Mouse (Mus musculus): ENCODE data around the gene Prkd2. TPM values are rescaled to one million over a fixed set of nuclear protein-coding genes. Genes with fewer than 3 reads are reported as not detected.

Prkd2 gene
- polyA plus RNA-seq, 1 experiment from 2014 or later: 15.7 TPM

DNA sequence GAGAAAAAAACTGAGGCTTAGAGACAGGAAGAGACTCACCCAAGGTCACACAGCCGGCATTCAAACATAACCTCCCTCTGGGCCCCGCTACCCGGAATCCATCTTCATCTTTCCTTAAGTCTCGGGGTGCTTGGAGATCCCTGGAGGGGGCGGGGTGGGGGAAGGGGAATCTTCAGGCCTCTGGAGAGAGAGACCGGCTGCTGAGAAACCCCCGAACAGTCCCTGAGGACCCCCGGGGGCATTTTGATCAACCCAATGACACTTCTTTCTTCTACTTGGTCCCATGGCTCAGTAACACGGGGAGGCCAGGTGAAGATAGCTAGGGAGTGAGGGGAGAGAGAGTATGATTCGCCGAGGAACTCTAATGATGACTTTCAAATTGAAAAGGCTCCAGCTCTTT is 33.3 kb downstream of the Prkd2 start:
- no peaks in the 10 kb centered on the region for H3K9me3 ChIP-seq (ENCODE audit: control insufficient read depth, low read length)
- H3K9ac ChIP-seq (ENCODE audit: low read depth, low read length): peak overlapping the region; percentile 86; the same call in 1 of the 2 replicates
- H3K4me1 ChIP-seq (ENCODE audit: control insufficient read depth, insufficient read depth, low read length): peaks cover 6% of the 10 kb centered on the region
- peak overlapping the region; percentile 74 for H3K4me3 ChIP-seq (ENCODE audit: low read length)
- peak overlapping the region; percentile 63; the same call in 1 of the 2 replicates for H3K27ac ChIP-seq (ENCODE audit: low read depth, low read length)
- H3K36me3 ChIP-seq (ENCODE audit: control insufficient read depth, insufficient read depth, low read length): no peaks in the 10 kb centered on the region
- no peak for ATAC-seq (ENCODE audit: low FRiP score, low TSS enrichment)
- H3K4me2 ChIP-seq (replicated peaks; ENCODE audit: low read depth, low read length): peak overlapping the region; percentile 83
- 7% methylated on average over 11 of the region's 11 CpGs for WGBS
- no peaks in the 10 kb centered on the region for H3K27me3 ChIP-seq (ENCODE audit: control insufficient read depth, insufficient read depth, low read length)

DNA sequence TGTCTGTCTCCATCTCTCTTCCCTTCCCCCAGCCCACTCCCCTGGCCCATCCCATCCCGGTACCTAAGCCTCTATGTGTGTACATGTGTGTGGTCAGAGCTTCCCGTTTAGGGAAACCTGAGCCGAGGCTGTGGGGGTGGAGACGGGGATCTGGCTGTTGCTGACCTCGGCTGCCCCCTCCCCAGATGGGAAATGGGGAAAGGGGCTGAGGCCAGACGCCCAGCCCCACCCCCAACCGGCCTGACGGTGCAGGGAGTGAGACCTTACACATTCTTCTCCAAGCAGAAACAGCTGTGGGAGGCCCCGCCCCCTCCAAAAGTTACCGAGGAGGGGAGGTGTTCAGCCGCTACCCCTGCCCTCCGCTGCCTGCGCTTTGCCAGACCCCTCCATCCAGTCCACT is 33.9 kb downstream of the Prkd2 start:
- Histone ChIP-seq H3K4me2 (replicated peaks; ENCODE audit: low read depth, low read length) (peak overlapping the region; percentile 83), H3K4me1 (ENCODE audit: control insufficient read depth, insufficient read depth, low read length) (peaks cover 6% of the 10 kb centered on the region), H3K27me3 (ENCODE audit: control insufficient read depth, insufficient read depth, low read length) (no peaks in the 10 kb centered on the region), H3K4me3 (ENCODE audit: low read length) (peak overlapping the region; percentile 74), H3K9me3 (ENCODE audit: control insufficient read depth, low read length) (no peaks in the 10 kb centered on the region), H3K9ac (ENCODE audit: low read depth, low read length) (peak overlapping the region; percentile 86; the same call in 1 of the 2 replicates), H3K27ac (ENCODE audit: low read depth, low read length) (peak overlapping the region; percentile 63; the same call in 1 of the 2 replicates), H3K36me3 (ENCODE audit: control insufficient read depth, insufficient read depth, low read length) (no peaks in the 10 kb centered on the region)
- WGBS: 6% methylated on average over 13 of the region's 13 CpGs
- ATAC-seq (ENCODE audit: low FRiP score, low TSS enrichment): 0 out of 2 replicates have a peak, but pooled peaks have one; percentile 3

DNA sequence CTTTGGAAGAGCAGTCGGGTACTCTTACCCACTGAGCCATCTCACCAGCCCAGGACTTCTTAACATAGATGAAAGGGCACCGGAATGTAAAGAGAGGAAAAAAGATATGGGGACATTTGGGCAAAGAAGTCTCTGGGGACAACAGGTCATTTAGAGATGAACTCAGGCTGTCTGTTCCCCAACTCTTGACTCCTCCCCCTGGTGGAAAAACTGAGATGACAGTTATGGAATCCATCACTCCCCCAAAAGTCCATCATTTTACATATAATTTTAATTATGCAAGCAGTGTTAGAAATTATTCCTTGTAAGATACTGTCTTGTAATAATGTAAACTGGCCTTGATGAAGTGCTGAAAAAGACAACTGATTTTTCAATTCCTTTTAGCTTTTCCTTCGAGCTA is 35.0 kb downstream of the Prkd2 start:
- Histone ChIP-seq H3K4me2 (replicated peaks; ENCODE audit: low read depth, low read length) (no peak overlapping the region), H3K36me3 (ENCODE audit: control insufficient read depth, insufficient read depth, low read length) (no peaks in the 10 kb centered on the region), H3K9me3 (ENCODE audit: control insufficient read depth, low read length) (no peaks in the 10 kb centered on the region), H3K27ac (ENCODE audit: low read depth, low read length) (no peak overlapping the region), H3K9ac (ENCODE audit: low read depth, low read length) (no peak overlapping the region), H3K27me3 (ENCODE audit: control insufficient read depth, insufficient read depth, low read length) (no peaks in the 10 kb centered on the region), H3K4me3 (ENCODE audit: low read length) (no peak overlapping the region), H3K4me1 (ENCODE audit: control insufficient read depth, insufficient read depth, low read length) (peaks cover 6% of the 10 kb centered on the region)
- 88% methylated on average over 3 of the region's 3 CpGs for whole genome bisulfite sequencing
- ATAC-seq (ENCODE audit: low FRiP score, low TSS enrichment): no peak

DNA sequence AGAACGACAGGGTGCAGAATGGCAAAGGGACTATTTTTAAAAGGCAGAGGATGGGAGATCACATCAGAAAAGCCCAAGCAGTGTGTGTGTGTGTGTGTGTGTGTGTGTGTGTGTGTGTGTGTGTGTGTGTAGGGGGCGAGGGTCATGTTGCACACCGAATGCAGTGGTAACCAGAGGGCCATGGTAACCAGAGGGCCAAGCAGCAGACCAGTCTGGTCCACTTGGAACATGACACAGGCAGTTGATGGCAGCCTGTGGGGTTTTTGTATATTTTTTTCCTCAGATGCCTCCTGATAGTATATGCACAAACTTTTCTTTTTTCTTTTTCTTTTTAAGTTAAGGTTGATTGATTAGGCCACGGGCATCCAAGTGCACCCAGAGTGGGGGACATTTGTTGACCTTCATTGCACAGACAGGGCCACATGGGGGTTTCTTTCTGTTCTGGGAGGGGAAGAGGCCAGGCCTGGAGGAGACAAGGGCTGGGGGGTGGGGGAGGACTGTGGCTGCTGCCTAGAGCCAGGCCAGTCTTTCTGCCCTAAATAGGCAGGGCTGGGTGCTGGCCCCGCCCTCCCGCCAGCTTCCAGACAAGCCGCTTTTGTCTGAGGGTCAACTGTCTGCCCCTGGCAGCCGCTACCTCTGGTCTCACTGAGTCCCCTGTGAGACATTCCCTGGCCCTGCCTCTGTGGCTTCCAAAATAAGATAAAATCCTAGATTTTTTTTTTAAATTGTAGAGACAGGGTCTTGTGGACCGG is 37.3 kb downstream of the Prkd2 start:
- Histone ChIP-seq H3K9ac (ENCODE audit: low read depth, low read length) (no peak overlapping the region), H3K27me3 (ENCODE audit: control insufficient read depth, insufficient read depth, low read length) (peaks cover under 1% of the 10 kb centered on the region; the same call in 1 of the 2 replicates), H3K4me3 (ENCODE audit: low read length) (no peak overlapping the region), H3K9me3 (ENCODE audit: control insufficient read depth, low read length) (peaks cover under 1% of the 10 kb centered on the region; the same call in 1 of the 2 replicates), H3K4me1 (ENCODE audit: control insufficient read depth, insufficient read depth, low read length) (peaks cover 6% of the 10 kb centered on the region), H3K36me3 (ENCODE audit: control insufficient read depth, insufficient read depth, low read length) (peaks cover 9% of the 10 kb centered on the region; the same call in 1 of the 2 replicates), H3K27ac (ENCODE audit: low read depth, low read length) (peak overlapping the region; percentile 38; the same call in 1 of the 2 replicates), H3K4me2 (replicated peaks; ENCODE audit: low read depth, low read length) (no peak overlapping the region)
- 28% methylated on average over 9 of the region's 9 CpGs for WGBS
- 0 out of 2 replicates have a peak, but pooled peaks have one; percentile 10 for ATAC-seq (ENCODE audit: low FRiP score, low TSS enrichment)

DNA sequence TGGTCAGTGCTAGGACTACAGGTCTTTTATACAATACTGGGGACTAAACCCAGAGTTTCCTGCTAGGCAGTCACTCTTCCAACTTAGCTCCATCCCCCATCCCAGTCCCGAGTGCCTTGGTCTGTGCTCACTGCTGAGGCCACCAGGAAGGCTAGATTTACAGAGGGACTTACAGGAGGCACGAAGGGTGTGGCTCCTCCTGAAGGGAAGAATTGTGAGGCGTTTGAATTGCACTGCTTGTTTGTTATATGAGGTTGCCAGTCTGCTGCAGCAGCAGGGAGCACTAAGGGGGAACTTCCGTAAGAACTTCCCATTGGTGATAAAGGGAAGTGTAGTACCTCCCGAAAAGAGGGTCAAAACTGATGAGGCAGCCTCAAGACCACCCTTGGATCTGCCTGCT is 37.9 kb downstream of the Prkd2 start:
- Histone ChIP-seq H3K36me3 (ENCODE audit: control insufficient read depth, insufficient read depth, low read length) (peaks cover 15% of the 10 kb centered on the region; the same call in 1 of the 2 replicates), H3K4me2 (replicated peaks; ENCODE audit: low read depth, low read length) (no peak overlapping the region), H3K9ac (ENCODE audit: low read depth, low read length) (no peak overlapping the region), H3K27ac (ENCODE audit: low read depth, low read length) (no peak overlapping the region), H3K27me3 (ENCODE audit: control insufficient read depth, insufficient read depth, low read length) (peaks cover 6% of the 10 kb centered on the region; the same call in 1 of the 2 replicates), H3K9me3 (ENCODE audit: control insufficient read depth, low read length) (peaks cover 7% of the 10 kb centered on the region), H3K4me1 (ENCODE audit: control insufficient read depth, insufficient read depth, low read length) (peaks cover 6% of the 10 kb centered on the region), H3K4me3 (ENCODE audit: low read length) (no peak overlapping the region)
- 30% methylated on average over 5 of the region's 5 CpGs for WGBS
- ATAC-seq (ENCODE audit: low FRiP score, low TSS enrichment): no peak

DNA sequence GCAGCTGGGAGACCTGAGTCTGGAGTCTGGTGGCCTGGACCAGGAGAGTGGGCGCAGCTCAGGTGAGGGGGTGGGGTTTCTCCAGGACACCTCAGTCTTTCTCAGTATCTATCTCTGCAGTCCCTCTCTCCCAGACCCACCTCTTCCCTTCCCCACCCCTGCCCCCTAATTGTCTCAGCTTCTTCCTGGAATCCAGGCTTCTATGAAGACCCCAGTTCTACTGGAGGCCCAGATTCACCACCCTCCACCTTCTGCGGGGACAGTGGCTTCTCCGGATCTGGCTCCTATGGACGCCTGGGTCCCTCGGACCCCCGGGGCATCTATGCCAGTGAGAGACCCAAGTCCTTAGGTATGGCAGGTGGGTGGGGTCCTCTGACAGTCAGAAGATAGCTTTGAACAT is 40.5 kb downstream of the Prkd2 start:
- Histone ChIP-seq H3K4me2 (replicated peaks; ENCODE audit: low read depth, low read length) (no peak overlapping the region), H3K4me1 (ENCODE audit: control insufficient read depth, insufficient read depth, low read length) (peaks cover 6% of the 10 kb centered on the region), H3K27me3 (ENCODE audit: control insufficient read depth, insufficient read depth, low read length) (peaks cover 10% of the 10 kb centered on the region), H3K4me3 (ENCODE audit: low read length) (no peak overlapping the region), H3K36me3 (ENCODE audit: control insufficient read depth, insufficient read depth, low read length) (peaks cover 24% of the 10 kb centered on the region), H3K27ac (ENCODE audit: low read depth, low read length) (no peak overlapping the region), H3K9me3 (ENCODE audit: control insufficient read depth, low read length) (peaks cover 13% of the 10 kb centered on the region), H3K9ac (ENCODE audit: low read depth, low read length) (no peak overlapping the region)
- no peak for ATAC-seq (ENCODE audit: low FRiP score, low TSS enrichment)
- WGBS: 95% methylated on average over 6 of the region's 6 CpGs

DNA sequence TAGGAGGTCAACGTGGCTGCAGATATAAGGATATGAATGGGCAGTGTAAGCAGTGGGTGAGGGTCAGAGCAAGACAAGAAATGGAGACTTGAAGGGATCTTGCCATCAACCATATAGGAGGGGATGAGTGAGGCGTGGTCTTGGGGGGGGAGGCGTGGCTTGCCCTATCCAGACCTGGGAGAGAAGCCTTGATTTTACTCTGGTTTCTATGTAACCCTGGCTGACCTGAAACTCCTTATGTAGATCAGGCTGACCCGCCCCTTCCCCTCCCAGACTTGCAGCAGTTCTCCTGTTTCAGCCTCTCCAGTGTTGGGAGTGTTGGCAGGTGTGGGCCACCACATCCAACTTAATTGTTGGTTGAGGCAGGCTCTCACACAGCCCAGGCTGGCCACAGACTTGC is 41.6 kb downstream of the Prkd2 start:
- Histone ChIP-seq H3K27ac (ENCODE audit: low read depth, low read length) (no peak overlapping the region), H3K36me3 (ENCODE audit: control insufficient read depth, insufficient read depth, low read length) (peaks cover 24% of the 10 kb centered on the region)
- WGBS: 68% methylated on average over 4 of the region's 4 CpGs

DNA sequence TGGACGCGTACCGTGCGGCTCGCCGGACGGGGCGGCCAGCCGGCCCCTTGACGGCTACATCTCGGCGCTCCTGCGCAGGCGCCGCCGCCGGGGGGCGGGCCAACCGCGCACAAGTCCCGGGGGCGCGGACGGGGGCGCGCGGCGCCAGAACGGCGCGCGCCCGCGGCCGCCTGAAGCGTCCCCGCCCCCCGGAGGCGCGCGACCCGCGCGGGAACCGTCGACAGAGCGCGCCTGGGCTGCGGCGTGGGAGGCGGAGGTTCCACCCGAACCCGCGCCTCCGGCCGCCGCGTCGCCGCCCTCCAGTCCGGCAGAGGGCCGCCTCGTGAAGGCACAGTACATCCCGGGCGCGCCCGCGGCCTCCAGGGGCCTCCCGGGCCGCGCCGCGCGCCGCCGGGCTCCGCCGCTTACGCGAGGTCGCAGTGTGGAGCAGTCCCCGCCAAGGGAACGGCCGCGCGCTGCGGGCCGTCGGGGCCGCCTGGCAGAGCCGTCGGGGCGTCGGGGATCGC is 42.6 kb downstream of the Prkd2 start:
- ATAC-seq (ENCODE audit: low FRiP score, low TSS enrichment): 0 out of 2 replicates have a peak, but pooled peaks have one; percentile 14
- H3K36me3 ChIP-seq (ENCODE audit: control insufficient read depth, insufficient read depth, low read length): peaks cover 24% of the 10 kb centered on the region
- H3K4me3 ChIP-seq (ENCODE audit: low read length): peak overlapping the region; percentile 24
- H3K9me3 ChIP-seq (ENCODE audit: control insufficient read depth, low read length): peaks cover 13% of the 10 kb centered on the region
- WGBS: 21% methylated on average over 62 of the region's 95 CpGs
- no peak overlapping the region for H3K27ac ChIP-seq (ENCODE audit: low read depth, low read length)
- H3K4me2 ChIP-seq (replicated peaks; ENCODE audit: low read depth, low read length): peak overlapping the region; percentile 32
- H3K4me1 ChIP-seq (ENCODE audit: control insufficient read depth, insufficient read depth, low read length): peaks cover 4% of the 10 kb centered on the region
- H3K9ac ChIP-seq (ENCODE audit: low read depth, low read length): peak overlapping the region; percentile 28
- peaks cover 10% of the 10 kb centered on the region for H3K27me3 ChIP-seq (ENCODE audit: control insufficient read depth, insufficient read depth, low read length)

More for the DNA sequence above, 41.6 kb downstream of the Prkd2 start:
- no peak for ATAC-seq (ENCODE audit: low FRiP score, low TSS enrichment)
- Histone ChIP-seq H3K9ac (ENCODE audit: low read depth, low read length) (no peak overlapping the region), H3K4me3 (ENCODE audit: low read length) (no peak overlapping the region), H3K4me2 (replicated peaks; ENCODE audit: low read depth, low read length) (no peak overlapping the region), H3K27me3 (ENCODE audit: control insufficient read depth, insufficient read depth, low read length) (peaks cover 10% of the 10 kb centered on the region), H3K4me1 (ENCODE audit: control insufficient read depth, insufficient read depth, low read length) (peaks cover 6% of the 10 kb centered on the region), H3K9me3 (ENCODE audit: control insufficient read depth, low read length) (peaks cover 13% of the 10 kb centered on the region)

DNA sequence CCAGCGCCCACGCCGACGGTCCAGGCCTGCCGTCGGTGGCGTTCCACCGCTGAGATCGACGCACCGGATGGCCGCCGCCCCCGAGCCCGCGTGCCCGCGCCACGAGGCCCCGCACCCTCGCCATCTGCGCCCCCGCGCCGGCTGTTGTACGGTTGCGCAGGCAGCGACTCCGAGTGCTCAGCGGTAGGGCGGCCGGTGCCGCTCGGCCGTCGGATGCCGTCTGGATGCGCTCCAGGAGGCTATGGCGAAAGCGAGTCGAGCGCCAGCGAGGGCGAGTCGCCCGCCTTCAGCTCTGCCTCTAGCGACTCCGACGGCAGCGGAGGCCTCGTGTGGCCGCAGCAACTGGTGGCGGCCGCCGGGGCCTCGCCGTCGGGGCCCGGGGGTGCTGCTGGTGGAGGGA is 43.2 kb downstream of the Prkd2 start:
- Histone ChIP-seq H3K4me1 (ENCODE audit: control insufficient read depth, insufficient read depth, low read length) (peaks cover 4% of the 10 kb centered on the region; the same call in 1 of the 2 replicates), H3K4me3 (ENCODE audit: low read length) (peak overlapping the region; percentile 24), H3K36me3 (ENCODE audit: control insufficient read depth, insufficient read depth, low read length) (peaks cover 24% of the 10 kb centered on the region), H3K4me2 (replicated peaks; ENCODE audit: low read depth, low read length) (no peak overlapping the region), H3K9me3 (ENCODE audit: control insufficient read depth, low read length) (peaks cover 13% of the 10 kb centered on the region), H3K27me3 (ENCODE audit: control insufficient read depth, insufficient read depth, low read length) (peaks cover 10% of the 10 kb centered on the region), H3K9ac (ENCODE audit: low read depth, low read length) (no peak overlapping the region), H3K27ac (ENCODE audit: low read depth, low read length) (no peak overlapping the region)
- WGBS: 50% methylated on average over 54 of the region's 59 CpGs
- no peak for ATAC-seq (ENCODE audit: low FRiP score, low TSS enrichment)
